Mouse (Mus musculus): ENCODE results near the gene Cacna1g. TPM values are rescaled to one million over a fixed set of nuclear protein-coding genes. Genes with fewer than 3 reads are reported as not detected.

The Cacna1g gene
- polyA plus RNA-seq, 1 experiment, result 3.4 TPM

DNA sequence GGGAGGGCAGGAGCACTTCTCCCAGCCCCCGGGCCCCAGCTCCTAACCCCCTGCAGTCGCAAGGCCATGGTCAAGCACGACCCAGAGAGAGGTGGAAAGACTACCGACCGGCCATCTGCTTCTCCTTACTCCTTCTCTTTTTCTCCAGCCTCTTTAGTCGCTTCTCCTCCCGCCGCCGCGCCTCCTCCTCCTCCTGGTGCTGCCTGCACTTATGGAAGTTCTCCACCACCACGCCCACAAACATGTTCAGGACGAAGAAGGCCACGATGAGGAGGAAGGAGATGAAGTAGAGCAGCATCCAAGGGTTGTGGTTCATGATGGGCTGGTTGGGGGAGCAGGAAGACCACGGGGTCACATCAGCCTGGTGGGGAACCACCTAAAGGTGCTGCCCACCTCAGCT lies 48.3 kb downstream of the Cacna1g start:
- no peak for TF ChIP-seq POLR2A (IDR thresholded peaks at IDR 0.05; ENCODE audit: control insufficient read depth, low read depth, low read length)
- Histone ChIP-seq H3K27me3 (ENCODE audit: control insufficient read depth, insufficient read depth, low read length) (no peaks in the 10 kb centered on the region), H3K36me3 (ENCODE audit: control insufficient read depth, insufficient read depth, low read length) (no peaks in the 10 kb centered on the region), H3K27ac (ENCODE audit: control insufficient read depth, insufficient read depth, low read depth, low read length) (no peak overlapping the region), H3K4me3 (ENCODE audit: control insufficient read depth, low read depth, low read length) (no peak overlapping the region), H3K4me1 (ENCODE audit: control insufficient read depth, insufficient read depth, low read length) (no peaks in the 10 kb centered on the region)

DNA sequence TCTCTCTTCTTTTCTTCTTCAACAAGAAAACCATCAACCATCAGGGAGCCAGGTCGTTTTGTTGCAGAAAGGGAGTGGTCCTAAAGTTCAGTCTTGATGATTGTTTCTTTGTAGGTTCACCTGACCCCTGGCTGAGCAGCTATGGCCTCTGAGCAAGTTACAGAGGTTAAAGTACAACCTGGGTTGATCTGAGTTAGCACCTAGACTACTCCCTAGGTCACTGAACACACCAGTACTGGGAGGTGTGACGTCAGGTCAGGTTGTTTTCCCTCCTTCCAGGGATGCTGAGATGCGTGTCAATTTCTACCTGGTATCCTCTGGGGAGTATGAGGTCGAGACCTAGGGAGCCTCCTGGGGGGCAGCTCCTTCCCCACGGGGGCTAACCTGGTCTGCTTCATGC lies 48.8 kb downstream of the Cacna1g start:
- Histone ChIP-seq H3K4me3 (ENCODE audit: control insufficient read depth, low read depth, low read length) (no peak overlapping the region), H3K27me3 (ENCODE audit: control insufficient read depth, insufficient read depth, low read length) (no peaks in the 10 kb centered on the region), H3K36me3 (ENCODE audit: control insufficient read depth, insufficient read depth, low read length) (no peaks in the 10 kb centered on the region), H3K4me1 (ENCODE audit: control insufficient read depth, insufficient read depth, low read length) (no peaks in the 10 kb centered on the region), H3K27ac (ENCODE audit: control insufficient read depth, insufficient read depth, low read depth, low read length) (no peak overlapping the region)
- TF ChIP-seq CTCF (IDR thresholded peaks at IDR 0.05; ENCODE audit: control insufficient read depth, insufficient read depth, insufficient replicate concordance, low read depth, low read length) (no peak), POLR2A (IDR thresholded peaks at IDR 0.05; ENCODE audit: control insufficient read depth, low read depth, low read length) (no peak)

DNA sequence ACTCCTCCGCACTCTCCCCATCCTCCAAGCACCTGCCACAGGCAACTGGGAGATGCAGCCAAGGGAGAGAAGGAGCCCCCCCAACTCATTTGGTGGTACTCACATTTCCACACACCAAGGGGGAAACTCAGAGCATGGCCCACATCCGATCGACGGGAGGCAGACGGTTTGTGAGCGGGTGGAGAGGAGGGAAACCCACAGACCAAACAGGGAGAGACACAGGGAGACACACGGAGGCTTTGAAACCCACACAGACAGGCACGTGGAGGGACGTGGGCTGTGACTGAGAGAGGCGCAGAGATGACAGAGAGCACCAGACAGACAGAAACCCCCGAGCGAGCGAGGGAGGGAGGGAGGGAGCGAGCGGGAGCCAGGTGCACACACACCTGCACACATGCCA lies 49.6 kb downstream of the Cacna1g start:
- Histone ChIP-seq H3K27me3 (ENCODE audit: control insufficient read depth, insufficient read depth, low read length) (no peaks in the 10 kb centered on the region), H3K36me3 (ENCODE audit: control insufficient read depth, insufficient read depth, low read length) (no peaks in the 10 kb centered on the region), H3K27ac (ENCODE audit: control insufficient read depth, insufficient read depth, low read depth, low read length) (no peak overlapping the region), H3K4me3 (ENCODE audit: control insufficient read depth, low read depth, low read length) (no peak overlapping the region), H3K4me1 (ENCODE audit: control insufficient read depth, insufficient read depth, low read length) (no peaks in the 10 kb centered on the region)
- TF ChIP-seq CTCF (IDR thresholded peaks at IDR 0.05; ENCODE audit: control insufficient read depth, insufficient read depth, insufficient replicate concordance, low read depth, low read length) (no peak), POLR2A (IDR thresholded peaks at IDR 0.05; ENCODE audit: control insufficient read depth, low read depth, low read length) (no peak)

- Histone ChIP-seq H3K4me3 (ENCODE audit: control insufficient read depth, low read depth, low read length) (no peak overlapping the region), H3K27me3 (ENCODE audit: control insufficient read depth, insufficient read depth, low read length) (no peaks in the 10 kb centered on the region), H3K36me3 (ENCODE audit: control insufficient read depth, insufficient read depth, low read length) (no peaks in the 10 kb centered on the region), H3K27ac (ENCODE audit: control insufficient read depth, insufficient read depth, low read depth, low read length) (no peak overlapping the region), H3K4me1 (ENCODE audit: control insufficient read depth, insufficient read depth, low read length) (no peaks in the 10 kb centered on the region)
- no peak for TF ChIP-seq POLR2A (IDR thresholded peaks at IDR 0.05; ENCODE audit: control insufficient read depth, low read depth, low read length)
- no peak for TF ChIP-seq CTCF (IDR thresholded peaks at IDR 0.05; ENCODE audit: control insufficient read depth, insufficient read depth, insufficient replicate concordance, low read depth, low read length)
Observed at GRCm38 (mm10) chr11:94423855-94424254, 50.1 kb downstream of the Cacna1g start.

DNA sequence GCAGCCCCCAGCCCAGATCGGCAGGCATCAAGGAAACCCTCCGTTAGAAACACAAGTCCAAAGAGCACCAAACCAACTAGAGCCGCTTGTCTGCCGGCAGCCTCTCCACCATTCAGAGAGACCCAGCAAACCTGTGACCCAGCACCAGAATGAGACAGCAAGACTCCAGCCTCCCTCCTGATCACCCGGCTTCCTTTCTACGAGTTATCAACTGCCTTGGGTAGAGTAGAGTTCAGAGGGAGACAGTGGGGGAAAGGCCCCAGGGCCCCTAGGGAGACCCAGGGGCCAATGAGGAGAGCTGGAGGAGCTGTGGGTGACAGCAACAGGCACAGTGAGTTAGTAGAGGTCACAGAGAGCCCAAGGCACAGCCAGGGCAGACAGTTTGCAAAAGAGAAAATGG lies 53.0 kb downstream of the Cacna1g start:
- H3K4me1 ChIP-seq (ENCODE audit: control insufficient read depth, insufficient read depth, low read length), result no peaks in the 10 kb centered on the region
- no peaks in the 10 kb centered on the region for H3K27me3 ChIP-seq (ENCODE audit: control insufficient read depth, insufficient read depth, low read length)
- H3K4me3 ChIP-seq (ENCODE audit: control insufficient read depth, low read depth, low read length), result no peak overlapping the region
- H3K27ac ChIP-seq (ENCODE audit: control insufficient read depth, insufficient read depth, low read depth, low read length), result no peak overlapping the region
- no peaks in the 10 kb centered on the region for H3K36me3 ChIP-seq (ENCODE audit: control insufficient read depth, insufficient read depth, low read length)
- no peak for TF ChIP-seq POLR2A (IDR thresholded peaks at IDR 0.05; ENCODE audit: control insufficient read depth, low read depth, low read length)
- TF ChIP-seq CTCF (IDR thresholded peaks at IDR 0.05; ENCODE audit: control insufficient read depth, insufficient read depth, insufficient replicate concordance, low read depth, low read length), result no peak

DNA sequence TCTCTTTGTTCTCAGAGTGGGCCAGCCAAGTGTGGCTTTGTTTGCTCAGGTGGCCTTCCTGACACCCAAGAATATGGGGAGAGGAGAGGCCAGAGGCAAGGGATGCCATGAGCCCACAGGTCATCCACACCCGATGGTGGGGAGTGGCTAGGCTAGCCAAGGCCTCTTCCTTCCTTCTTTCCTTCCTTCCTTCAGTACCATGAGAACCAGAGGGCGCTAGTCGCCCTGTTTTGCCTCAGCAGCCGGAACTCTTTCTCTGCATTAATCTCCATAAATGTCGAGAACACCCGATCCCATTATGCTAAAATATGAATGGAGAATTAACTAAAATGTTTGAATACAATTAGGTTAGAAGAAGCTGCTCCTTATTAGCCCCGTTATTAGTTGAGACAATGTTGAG lies 53.7 kb downstream of the Cacna1g start:
- no peaks in the 10 kb centered on the region for H3K27me3 ChIP-seq (ENCODE audit: control insufficient read depth, insufficient read depth, low read length)
- TF ChIP-seq POLR2A (IDR thresholded peaks at IDR 0.05; ENCODE audit: control insufficient read depth, low read depth, low read length), result no peak
- TF ChIP-seq CTCF (IDR thresholded peaks at IDR 0.05; ENCODE audit: control insufficient read depth, insufficient read depth, insufficient replicate concordance, low read depth, low read length), result peak; percentile 6; the same call in 1 of the 2 replicates
- no peak overlapping the region for H3K27ac ChIP-seq (ENCODE audit: control insufficient read depth, insufficient read depth, low read depth, low read length)
- no peaks in the 10 kb centered on the region for H3K4me1 ChIP-seq (ENCODE audit: control insufficient read depth, insufficient read depth, low read length)
- no peaks in the 10 kb centered on the region for H3K36me3 ChIP-seq (ENCODE audit: control insufficient read depth, insufficient read depth, low read length)
- H3K4me3 ChIP-seq (ENCODE audit: control insufficient read depth, low read depth, low read length), result no peak overlapping the region

GRCm38 (mm10) chr11:94419004-94419727 lies 54.8 kb downstream of the Cacna1g start:
- no peaks in the 10 kb centered on the region for H3K4me1 ChIP-seq (ENCODE audit: control insufficient read depth, insufficient read depth, low read length)
- TF ChIP-seq CTCF (IDR thresholded peaks at IDR 0.05; ENCODE audit: control insufficient read depth, insufficient read depth, insufficient replicate concordance, low read depth, low read length) (no peak), POLR2A (IDR thresholded peaks at IDR 0.05; ENCODE audit: control insufficient read depth, low read depth, low read length) (no peak)
- H3K36me3 ChIP-seq (ENCODE audit: control insufficient read depth, insufficient read depth, low read length), result no peaks in the 10 kb centered on the region
- H3K4me3 ChIP-seq (ENCODE audit: control insufficient read depth, low read depth, low read length), result no peak overlapping the region
- H3K27ac ChIP-seq (ENCODE audit: control insufficient read depth, insufficient read depth, low read depth, low read length), result no peak overlapping the region
- no peaks in the 10 kb centered on the region for H3K27me3 ChIP-seq (ENCODE audit: control insufficient read depth, insufficient read depth, low read length)
